Comparison of ENCODE assay signal across 10 mouse cellular contexts in genomic region chr5:122318100-122318499, GRCm38 (mm10). TPM values are rescaled to one million over a fixed set of nuclear protein-coding genes. Genes with fewer than 3 reads are reported as not detected.
DNase-seq lines count a peak whose midpoint lies in the region; ATAC-seq lines count a peak whose summit lies in the region.
"Had no signal": no experiment of that assay in that cellular context is flagged by ENCODE, and none has a peak within 500 bp of the region (broad histone marks: within the 10 kb centered on the region; RNA-seq: fewer than 3 reads in every experiment).

No protein-coding gene starts in this region.

- no peak overlapping the region for H3K4me2 ChIP-seq in kidney, embryonic 16.5 days (replicated peaks; ENCODE audit: low read depth, low read length)

- peaks cover 12% of the 10 kb centered on the region for H3K4me1 ChIP-seq in kidney, embryonic 16.5 days (ENCODE audit: insufficient read depth, low read length)

- 68% methylated on average over 3 of the region's 3 CpGs for WGBS in kidney, embryonic 16.5 days

- H3K9me3 ChIP-seq in kidney, embryonic 16.5 days (ENCODE audit: low read length): no peaks in the 10 kb centered on the region

- peaks cover 19% of the 10 kb centered on the region; the same call in 1 of the 2 replicates for H3K36me3 ChIP-seq in kidney, embryonic 16.5 days (ENCODE audit: insufficient read depth, low read length)

- no peak for ATAC-seq in kidney, embryonic 16.5 days (ENCODE audit: low FRiP score, low TSS enrichment)

- no peaks in the 10 kb centered on the region for H3K27me3 ChIP-seq in kidney, embryonic 16.5 days (ENCODE audit: insufficient read depth, low read length)

- no peak overlapping the region for H3K4me3 ChIP-seq in kidney, embryonic 16.5 days (ENCODE audit: low read length)
- H3K4me3 ChIP-seq: erythroblast, embryonic 14.5 days; myocyte had no signal

- peak; percentile 36 to 63 for DNase-seq in kidney, postnatal 25 days
- DNase-seq in WW6 (ENCODE audit: low read depth, low spot score): peak; percentile 39
- DNase-seq in induced T-regulatory cell, adult 2 months (ENCODE audit: low read depth): peak; percentile 76
- peak; percentile 40 for DNase-seq in spleen, adult 12 weeks (ENCODE audit: low spot score)
- no peak for DNase-seq in yolk sac, embryonic 10.5 days (ENCODE audit: low spot score)
- no peak for DNase-seq in frontal cortex, postnatal 10 days (ENCODE audit: low spot score in 2 of 2)
- no peak for DNase-seq in right cerebral cortex, adult 2 months (ENCODE audit: low spot score in 2 of 2)

- no peak overlapping the region for H3K9ac ChIP-seq in kidney, embryonic 16.5 days (replicated peaks; ENCODE audit: low read length)

- H3K27ac ChIP-seq in kidney, embryonic 16.5 days (ENCODE audit: low read length): no peak overlapping the region

RNA-seq across cellular contexts. Expression of gene Pptc7, which starts 33.9 kb away (rescaled TPM):
- 8.6 TPM in 2 replicates for polyA plus RNA-seq in kidney, embryonic 16.5 days (2015; fragmentation: Nextera tagmentation; extraction: Ambion mirVana)

RNA-seq across cellular contexts. Expression of gene Rad9b, which starts 35.9 kb away (rescaled TPM):
- polyA plus RNA-seq in kidney, embryonic 16.5 days (2015; fragmentation: Nextera tagmentation; extraction: Ambion mirVana): 11.1 and 13.8 TPM in 2 replicates
- polyA plus RNA-seq: erythroblast, embryonic 14.5 days had no signal

RNA-seq across cellular contexts. Expression of gene Vps29, which starts 36.1 kb away (rescaled TPM):
- polyA plus RNA-seq in kidney, embryonic 16.5 days (2015; fragmentation: Nextera tagmentation; extraction: Ambion mirVana): 220 and 234 TPM in 2 replicates

RNA-seq across cellular contexts. Expression of gene Gpn3, which starts 53.6 kb away (rescaled TPM):
- polyA plus RNA-seq in kidney, embryonic 16.5 days (2015; fragmentation: Nextera tagmentation; extraction: Ambion mirVana): 72.8 and 78.0 TPM in 2 replicates

RNA-seq across cellular contexts. Expression of gene Tctn1, which starts 53.8 kb away (rescaled TPM):
- polyA plus RNA-seq in kidney, embryonic 16.5 days (2015; fragmentation: Nextera tagmentation; extraction: Ambion mirVana): 7.9 and 8.0 TPM in 2 replicates

Comparison
In these comparisons a context has a peak if more than half of its experiments do, and no peak if none do; other contexts are left out.
1. DNase-seq: peak in kidney, postnatal 25 days (2 of 2), WW6 (single experiment), induced T-regulatory cell, adult 2 months (single experiment) and spleen, adult 12 weeks (single experiment); none in yolk sac, embryonic 10.5 days (single experiment), frontal cortex, postnatal 10 days (0 of 2) and right cerebral cortex, adult 2 months (0 of 2).